Mouse (Mus musculus) heart, adult 2 months (tissue): ENCODE results near the gene Ccdc88b.

Experiments
- CTCF ChIP-seq: fragments of 200-600 bp; IDR thresholded peaks from 2 replicates; pipeline ENCODE4 v1.8.1; 2022; ENCODE audit warnings: antibody characterized with exemption, mild to moderate bottlenecking, moderate library complexity
- POLR2A ChIP-seq: fragments of 200-500 bp; IDR thresholded peaks from 2 replicates; pipeline ENCODE4 v1.6.1; 2011; ENCODE audit warnings: mild to moderate bottlenecking, low read depth, low read length, control low read depth; ENCODE audit not compliant: insufficient read depth

GRCm38 (mm10) chr19:6907094-6907493 lies 49.1 kb upstream of the Ccdc88b start:
- TF ChIP-seq CTCF: no peak
- TF ChIP-seq POLR2A: no peak
